Mouse (Mus musculus) embryonic fibroblast, embryonic 13.5 days (primary cell): ENCODE measurements around the gene Dedd.

ENCODE experiments used
- CTCF ChIP-seq: IDR thresholded peaks from 2 replicates; pipeline ENCODE4 v1.5.1; 2011; ENCODE audit warnings: mild to moderate bottlenecking, control low read depth, low read length, moderate library complexity, borderline replicate concordance; ENCODE audit not compliant: insufficient read depth
- POLR2A ChIP-seq: IDR thresholded peaks from 2 replicates; pipeline ENCODE4 v1.6.1; 2011; ENCODE audit warnings: low read depth, mild to moderate bottlenecking, control low read depth, low read length, moderate library complexity

DNA sequence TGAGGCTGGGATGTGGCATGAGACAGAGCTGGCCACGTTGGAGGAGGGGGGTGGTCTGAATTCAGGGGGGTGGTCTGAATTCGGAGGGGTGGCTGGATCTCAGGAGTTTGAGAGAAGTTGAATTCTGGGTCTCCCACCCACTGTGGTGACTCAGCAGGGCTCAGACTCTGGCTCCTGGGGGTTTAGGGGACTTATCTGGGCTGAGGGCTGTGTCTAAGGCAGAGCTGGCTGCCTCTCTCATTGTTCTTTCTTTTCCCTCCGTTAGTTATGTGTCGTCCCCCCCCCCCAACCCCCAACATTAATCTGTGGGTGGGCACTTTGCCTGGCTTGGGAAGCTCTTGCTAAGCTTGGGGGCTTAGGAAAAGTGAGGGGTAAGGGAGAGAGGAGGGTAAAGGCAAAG, 45.0 kb downstream of the Dedd start:
- TF ChIP-seq POLR2A, result no peak
- no peak for TF ChIP-seq CTCF
